Mouse (Mus musculus) kidney, adult 2 months (tissue): ENCODE data around the gene Slc39a13. TPM values are rescaled to one million over a fixed set of nuclear protein-coding genes. Genes with fewer than 3 reads are reported as not detected.

Source experiments
- DNase-seq: peaks from one replicate; pipeline ENCODE4 v3.0.0; 2021
- H3K27ac ChIP-seq: fragments of 200-500 bp; 2 replicates; pipeline ENCODE4 v1.5.1; 2012; ENCODE audit warnings: low read depth, low read length, control low read depth, inconsistent platforms; ENCODE audit not compliant: insufficient read depth
- H3K27me3 ChIP-seq: fragments of 200-500 bp; replicated peaks from 2 replicates; pipeline ENCODE4 v1.6.1; 2012; ENCODE audit warnings: mild to moderate bottlenecking, moderate library complexity, low read length, inconsistent platforms; ENCODE audit not compliant: control insufficient read depth, insufficient read depth
- H3K36me3 ChIP-seq: fragments of 200-500 bp; 2 replicates; pipeline ENCODE4 v1.6.1; 2012; ENCODE audit warnings: mild to moderate bottlenecking, moderate library complexity, low read length, inconsistent platforms; ENCODE audit not compliant: control insufficient read depth, insufficient read depth
- H3K4me1 ChIP-seq: fragments of 200-500 bp; 2 replicates; pipeline ENCODE4 v1.6.1; 2011; ENCODE audit warnings: low read length; ENCODE audit not compliant: control insufficient read depth, insufficient read depth
- H3K4me3 ChIP-seq: fragments of 200-500 bp; 2 replicates; pipeline ENCODE4 v1.5.1; 2011; ENCODE audit warnings: mild to moderate bottlenecking, low read depth, low read length, control low read depth; ENCODE audit not compliant: insufficient read depth
- CTCF ChIP-seq: fragments of 200-500 bp; conservative IDR thresholded peaks from 2 replicates; pipeline ENCODE4 v1.5.1; 2011; ENCODE audit warnings: low read depth, mild to moderate bottlenecking, control low read depth, low read length, moderate library complexity, mixed read lengths; ENCODE audit not compliant: insufficient read depth, insufficient read length
- POLR2A ChIP-seq: fragments of 200-500 bp; IDR thresholded peaks from one replicate; pipeline ENCODE4 v1.6.1; 2011; ENCODE audit warnings: low read depth, low read length, control low read depth
- WGBS: fragments of 180-500 bp; shearing (Covaris S2); methylation state at CpG from one replicate; pipeline ENCODE4 v1.1.7; 2018; 5-methylcytosine and 5-hydroxymethylcytosine counted together
- polyA plus RNA-seq: library from polyadenylated mRNA; depleted of rRNA; stranded (reverse); fragments of >200 nt; gene quantifications from 2 replicates; pipeline ENCODE4 v1.2.3, GENCODE M21; 2012

Gene Slc39a13
- polyA plus RNA-seq, 1 experiment: 87.2 TPM

DNA sequence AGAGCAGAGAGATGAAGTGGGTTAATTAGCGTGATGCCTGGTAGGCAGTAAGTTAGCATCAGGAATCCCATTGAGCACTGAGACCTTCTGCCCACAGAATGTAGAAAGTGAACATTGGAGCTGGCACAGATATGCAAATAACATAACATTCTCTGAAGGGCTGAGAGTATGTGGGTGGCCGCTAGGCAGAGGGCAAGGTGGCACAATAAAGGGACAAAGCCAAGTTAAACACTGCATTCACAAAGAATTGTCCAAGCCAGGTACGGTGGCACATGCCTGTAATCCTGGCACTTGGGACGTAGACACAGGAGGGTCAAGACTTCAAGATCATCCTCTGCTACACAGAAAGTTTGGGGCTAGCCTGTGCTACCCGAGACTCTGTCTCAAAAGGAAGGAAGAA is 39.0 kb upstream of the Slc39a13 start:
- TF ChIP-seq POLR2A (no peak), CTCF (no peak)
- no peaks in the 10 kb centered on the region for H3K27me3 ChIP-seq
- H3K4me3 ChIP-seq: no peak overlapping the region
- H3K36me3 ChIP-seq: no peaks in the 10 kb centered on the region
- WGBS: 73% methylated on average over 5 of the region's 5 CpGs
- no peak overlapping the region for H3K27ac ChIP-seq
- no peaks in the 10 kb centered on the region for H3K4me1 ChIP-seq
- DNase-seq: no peak

- no peak for TF ChIP-seq CTCF
- no peak for TF ChIP-seq POLR2A
- H3K27ac ChIP-seq: peak overlapping the region; percentile 2; the same call in 1 of the 2 replicates
- no peak for DNase-seq
These were observed 37.9 kb upstream of the Slc39a13 start for GRCm38 (mm10) chr2:91108156-91108555.

DNA sequence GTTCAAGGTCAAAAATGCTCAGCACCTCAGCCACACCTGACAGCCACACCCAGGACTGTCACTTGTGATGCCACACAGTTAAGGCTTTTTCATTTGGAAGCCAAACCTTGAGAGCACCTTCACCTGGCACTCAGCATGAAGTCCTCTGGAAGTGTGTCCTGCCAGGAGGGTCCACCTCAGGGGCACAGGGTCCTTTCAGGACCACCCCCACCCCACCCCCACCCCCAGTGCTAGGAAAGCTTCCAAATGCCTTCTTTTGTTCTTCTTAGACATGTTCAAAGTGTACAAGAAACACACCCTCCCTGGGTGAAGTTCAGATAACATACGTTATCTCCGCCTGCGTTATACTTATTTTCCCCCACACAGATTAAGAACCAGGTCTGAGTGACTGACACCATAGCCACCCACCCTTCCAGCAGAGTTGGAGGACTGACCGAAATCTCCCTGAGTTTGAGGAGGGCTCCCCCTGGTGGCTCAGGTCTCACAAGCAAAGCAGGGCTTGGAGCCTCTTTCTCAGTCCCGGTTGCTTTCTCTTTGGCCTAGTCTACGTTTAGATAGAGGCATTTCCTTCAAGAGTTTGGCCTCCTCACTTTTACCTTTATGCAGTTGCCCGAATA is 31.0 kb upstream of the Slc39a13 start:
- 5% methylated on average over 7 of the region's 7 CpGs for WGBS
- Histone ChIP-seq H3K27me3 (no peaks in the 10 kb centered on the region), H3K27ac (no peak overlapping the region), H3K4me1 (no peaks in the 10 kb centered on the region), H3K36me3 (no peaks in the 10 kb centered on the region), H3K4me3 (no peak overlapping the region)
- peak; percentile 91 for DNase-seq
- peak; percentile 96 for TF ChIP-seq CTCF
- no peak for TF ChIP-seq POLR2A

More at GRCm38 (mm10) chr2:91108156-91108555, 37.9 kb upstream of the Slc39a13 start:
- no peak overlapping the region for H3K4me3 ChIP-seq
- 84% methylated on average over 3 of the region's 3 CpGs for WGBS
- H3K36me3 ChIP-seq: no peaks in the 10 kb centered on the region
- H3K4me1 ChIP-seq: no peaks in the 10 kb centered on the region
- H3K27me3 ChIP-seq: no peaks in the 10 kb centered on the region

- DNase-seq: no peak
- no peak overlapping the region for H3K4me3 ChIP-seq
- H3K27me3 ChIP-seq: no peaks in the 10 kb centered on the region
- H3K36me3 ChIP-seq: no peaks in the 10 kb centered on the region
- no peaks in the 10 kb centered on the region for H3K4me1 ChIP-seq
- no peak overlapping the region for H3K27ac ChIP-seq
- TF ChIP-seq POLR2A: no peak
- TF ChIP-seq CTCF: no peak
- 83% methylated on average over 2 of the region's 2 CpGs for WGBS
These were observed 27.9 kb upstream of the Slc39a13 start for GRCm38 (mm10) chr2:91098156-91098555.

GRCm38 (mm10) chr2:91097015-91097414 is 26.8 kb upstream of the Slc39a13 start:
- Histone ChIP-seq H3K36me3 (no peaks in the 10 kb centered on the region), H3K27ac (no peak overlapping the region), H3K4me1 (no peaks in the 10 kb centered on the region), H3K4me3 (peak overlapping the region; percentile 19; the same call in 1 of the 2 replicates), H3K27me3 (no peaks in the 10 kb centered on the region)
- TF ChIP-seq POLR2A: no peak
- no peak for TF ChIP-seq CTCF
- DNase-seq: no peak
- WGBS: 79% methylated on average over 10 of the region's 10 CpGs

- peak; percentile 30 for DNase-seq
- no peak for TF ChIP-seq POLR2A
- TF ChIP-seq CTCF: no peak
- no peaks in the 10 kb centered on the region for H3K36me3 ChIP-seq
- no peaks in the 10 kb centered on the region for H3K27me3 ChIP-seq
- H3K27ac ChIP-seq: no peak overlapping the region
- no peaks in the 10 kb centered on the region for H3K4me1 ChIP-seq
- 76% methylated on average over 14 of the region's 14 CpGs for WGBS
- peak overlapping the region; percentile 19; the same call in 1 of the 2 replicates for H3K4me3 ChIP-seq
These were observed 26.3 kb upstream of the Slc39a13 start for GRCm38 (mm10) chr2:91096524-91096923.

GRCm38 (mm10) chr2:91090827-91091226 is 20.6 kb upstream of the Slc39a13 start:
- DNase-seq: no peak
- Histone ChIP-seq H3K27me3 (no peaks in the 10 kb centered on the region; the same call in 1 of the 2 replicates), H3K27ac (no peak overlapping the region), H3K36me3 (no peaks in the 10 kb centered on the region), H3K4me1 (no peaks in the 10 kb centered on the region), H3K4me3 (no peak overlapping the region)
- TF ChIP-seq POLR2A: no peak
- TF ChIP-seq CTCF: no peak
- WGBS: 78% methylated on average over 6 of the region's 6 CpGs
